Mouse (Mus musculus): ENCODE data around the gene Adap1. TPM values are rescaled to one million over a fixed set of nuclear protein-coding genes. Genes with fewer than 3 reads are reported as not detected.

Gene Adap1
- total RNA-seq, 1 experiment from 2014 or later, result 4.3 TPM

- DNase-seq, result no peak
Measured at GRCm38 (mm10) chr5:139286142-139286941, 39.1 kb downstream of the Adap1 start.

GRCm38 (mm10) chr5:139285383-139286067 is 39.9 kb downstream of the Adap1 start:
- no peak for DNase-seq

- no peak for DNase-seq
Measured at GRCm38 (mm10) chr5:139283460-139284180, 41.8 kb downstream of the Adap1 start.

GRCm38 (mm10) chr5:139282191-139282590 is 43.2 kb downstream of the Adap1 start:
- peak; percentile 88 for DNase-seq

- no peak for DNase-seq
Measured at GRCm38 (mm10) chr5:139281373-139282112, 43.9 kb downstream of the Adap1 start.

GRCm38 (mm10) chr5:139277287-139277686 is 48.1 kb downstream of the Adap1 start:
- peak; percentile 46 for DNase-seq

GRCm38 (mm10) chr5:139271994-139272554 is 53.3 kb downstream of the Adap1 start:
- no peak for DNase-seq

GRCm38 (mm10) chr5:139270806-139271521 is 54.5 kb downstream of the Adap1 start:
- DNase-seq, result peak; percentile 72

GRCm38 (mm10) chr5:139267661-139268060 is 57.8 kb downstream of the Adap1 start:
- DNase-seq, result no peak

- DNase-seq, result no peak
Measured at GRCm38 (mm10) chr5:139261403-139261802, 64.0 kb downstream of the Adap1 start.

GRCm38 (mm10) chr5:139259853-139260252 is 65.6 kb downstream of the Adap1 start:
- no peak for DNase-seq

- DNase-seq, result no peak
Measured at GRCm38 (mm10) chr5:139258371-139259035, 66.9 kb downstream of the Adap1 start.

- no peak for DNase-seq
Measured at GRCm38 (mm10) chr5:139257818-139258217, 67.6 kb downstream of the Adap1 start.

GRCm38 (mm10) chr5:139257265-139257664 is 68.2 kb downstream of the Adap1 start:
- DNase-seq, result no peak

- DNase-seq, result no peak
Measured at GRCm38 (mm10) chr5:139256211-139256765, 69.1 kb downstream of the Adap1 start.

- DNase-seq, result no peak
Measured at GRCm38 (mm10) chr5:139255777-139256176, 69.6 kb downstream of the Adap1 start.

GRCm38 (mm10) chr5:139254938-139255337 is 70.5 kb downstream of the Adap1 start:
- DNase-seq, result no peak

GRCm38 (mm10) chr5:139253301-139253741 is 72.1 kb downstream of the Adap1 start:
- DNase-seq, result peak; percentile 51

GRCm38 (mm10) chr5:139252910-139253245 is 72.5 kb downstream of the Adap1 start:
- DNase-seq, result no peak
